Mouse (Mus musculus): Measurements from ENCODE around the gene Adal. TPM values are rescaled to one million over a fixed set of nuclear protein-coding genes. Genes with fewer than 3 reads are reported as not detected.

The Adal gene
- 4.2 and 4.6 TPM in 2 replicates for polyA plus RNA-seq (2012)

GRCm38 (mm10) chr2:121140018-121140882 is at the start of gene Adal, which contains the start of gene Lcmt2:
Gene Adal (plus strand): TSS chr2:121140428.
Gene Lcmt2 (minus strand): TSS chr2:121140653.

GRCm38 (mm10) chr2:121109695-121110094 is 30.5 kb upstream of the Adal start, which contains the start of gene Tgm7:
Gene Tgm7 (minus strand): TSS chr2:121109795.

GRCm38 (mm10) chr2:121170481-121170971 is 30.3 kb downstream of the Adal start, which contains the start of gene Tubgcp4:
Gene Tubgcp4 (plus strand): TSS chr2:121170654.

GRCm38 (mm10) chr2:121170980-121171742 is 30.9 kb downstream of the Adal start, which contains the start of gene Zscan29:
Gene Zscan29 (minus strand): TSS chr2:121171125.

Other genes starting within 250 kb of the Adal start
- 12.4 and 14.0 TPM in 2 replicates for gene Ubr1, start 169.7 kb upstream of the Adal start, polyA plus RNA-seq (2012)
- 1.6 and 2.0 TPM in 2 replicates for gene Tmem62, start 163.4 kb upstream of the Adal start, polyA plus RNA-seq (2012)
- gene Ccndbp1, start 132.0 kb upstream of the Adal start, polyA plus RNA-seq (2012): 11.6 and 15.6 TPM in 2 replicates
- 0.84 and 1.1 TPM in 2 replicates for gene Epb42, start 103.4 kb upstream of the Adal start, polyA plus RNA-seq (2012)
- not detected in 2 replicates for gene Tgm5, start 54.6 kb upstream of the Adal start, polyA plus RNA-seq (2012)
- gene Tgm7, start 30.6 kb upstream of the Adal start, polyA plus RNA-seq (2012): not detected in 2 replicates
- gene Lcmt2, start 225 bp downstream of the Adal start, polyA plus RNA-seq (2012): 7.2 and 8.4 TPM in 2 replicates
- gene Tubgcp4, start 30.2 kb downstream of the Adal start, polyA plus RNA-seq (2012): 14.5 and 16.1 TPM in 2 replicates
- 13.7 and 16.5 TPM in 2 replicates for gene Zscan29, start 30.7 kb downstream of the Adal start, polyA plus RNA-seq (2012)
- 22.0 and 34.2 TPM in 2 replicates for gene Trp53bp1, start 131.0 kb downstream of the Adal start, polyA plus RNA-seq (2012)
- 0.01 and 0.30 TPM in 2 replicates for gene Map1a, start 149.2 kb downstream of the Adal start, polyA plus RNA-seq (2012)
- gene Ppip5k1, start 215.0 kb downstream of the Adal start, polyA plus RNA-seq (2012): 5.6 and 6.3 TPM in 2 replicates
- not detected in 2 replicates for gene Ckmt1, start 217.3 kb downstream of the Adal start, polyA plus RNA-seq (2012)
- gene Strc, start 246.7 kb downstream of the Adal start, polyA plus RNA-seq (2012): 0.04 TPM in 1 of 2 replicates, not detected in the other